Mouse (Mus musculus) forebrain, embryonic 14.5 days (tissue): ENCODE measurements at regions not wholly inside any gene's neighbourhood (a gene's known extent, or its start where the extent isn't known, plus 50 kb on each side); places are given as distances from the start of the nearest gene placed in this dataset.

Source experiments
- ATAC-seq: fragments of 200-750 bp; cut with Nextera tagmentation; 2 replicates; pipeline ENCODE4 v1.8.0; 2017; ENCODE audit warnings: mild to moderate bottlenecking, moderate library complexity
- DNase-seq: peaks from one replicate; pipeline ENCODE4 v3.0.0-alpha.2; 2015; ENCODE audit warnings: low spot score
- H3K27ac ChIP-seq: fragments of 300-500 bp; sonication (generic); 2 replicates; pipeline ENCODE4 v1.5.1; 2014; ENCODE audit warnings: low read depth, mild to moderate bottlenecking, control low read depth, low read length, moderate library complexity
- H3K27me3 ChIP-seq: fragments of 300-500 bp; sonication (generic); replicated peaks from 2 replicates; pipeline ENCODE4 v1.6.1; 2014; ENCODE audit warnings: low read length, control low read depth, mixed read lengths; ENCODE audit not compliant: control insufficient read depth, insufficient read depth
- H3K36me3 ChIP-seq: fragments of 300-500 bp; sonication (generic); 2 replicates; pipeline ENCODE4 v1.6.1; 2014; ENCODE audit warnings: low read length, control low read depth; ENCODE audit not compliant: control insufficient read depth, insufficient read depth
- H3K4me1 ChIP-seq: fragments of 300-500 bp; sonication (generic); 2 replicates; pipeline ENCODE4 v1.6.1; 2014; ENCODE audit warnings: antibody characterized with exemption, low read length, control low read depth; ENCODE audit not compliant: control insufficient read depth, insufficient read depth
- H3K4me2 ChIP-seq: fragments of 300-500 bp; sonication (generic); 2 replicates; pipeline ENCODE4 v1.6.1; 2014; ENCODE audit warnings: mild to moderate bottlenecking, control low read depth, low read length
- H3K4me3 ChIP-seq: fragments of 300-500 bp; sonication (generic); 2 replicates; pipeline ENCODE4 v1.5.1; 2014; ENCODE audit warnings: low read depth, low read length, control low read depth
- H3K9ac ChIP-seq: fragments of 300-500 bp; sonication (generic); 2 replicates; pipeline ENCODE4 v1.6.1; 2014; ENCODE audit warnings: mild to moderate bottlenecking, low read length, control low read depth, moderate library complexity
- H3K9me3 ChIP-seq: fragments of 300-500 bp; sonication (generic); replicated peaks from 2 replicates; pipeline ENCODE4 v1.6.1; 2016; ENCODE audit warnings: low read length, control low read depth, mixed read lengths; ENCODE audit not compliant: control insufficient read depth
- WGBS: fragments of 180-500 bp; shearing (Covaris S2); extraction: QIAGEN DNeasy Blood & Tissue Kit; methylation state at CpG from one replicate; pipeline ENCODE4 v1.1.7; 2014; 5-methylcytosine and 5-hydroxymethylcytosine counted together

GRCm38 (mm10) chr15:62954889-62955288 lies 890.1 kb downstream of the Gsdmc2 start:
- H3K4me2 ChIP-seq, result no peak overlapping the region
- ATAC-seq (no peak), DNase-seq (no peak)
- H3K27ac ChIP-seq, result no peak overlapping the region
- H3K9ac ChIP-seq, result no peak overlapping the region
- no peaks in the 10 kb centered on the region for H3K27me3 ChIP-seq
- WGBS, result 90% methylated on average over 1 of the region's 1 CpGs
- H3K4me3 ChIP-seq, result no peak overlapping the region
- H3K9me3 ChIP-seq, result no peaks in the 10 kb centered on the region
- H3K36me3 ChIP-seq, result no peaks in the 10 kb centered on the region
- H3K4me1 ChIP-seq, result no peaks in the 10 kb centered on the region

DNA sequence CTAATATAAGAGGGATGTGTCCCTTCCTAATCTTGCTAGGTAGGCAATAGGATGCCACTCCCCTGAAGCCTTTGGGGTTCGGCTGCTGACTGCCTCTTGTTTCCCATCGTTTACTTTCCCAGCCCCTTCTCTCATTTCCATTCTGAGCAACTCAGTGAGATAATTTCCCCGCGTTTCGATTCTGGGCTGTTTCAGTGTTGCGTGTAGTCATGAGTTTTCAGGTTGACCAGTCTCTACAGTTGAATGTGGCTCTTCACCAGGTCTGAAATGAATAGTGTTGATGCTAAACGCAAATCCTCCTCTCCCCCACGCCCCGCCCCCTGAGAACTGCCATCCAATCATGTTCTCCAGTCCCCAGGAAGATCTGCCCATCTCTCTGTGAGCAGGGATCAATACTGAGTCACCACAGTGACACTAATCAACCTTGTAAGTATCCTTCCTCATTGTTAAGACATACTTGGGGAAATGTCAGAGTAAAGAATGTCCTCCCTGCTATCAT lies 890.6 kb downstream of the Gsdmc2 start:
- H3K4me2 ChIP-seq, result no peak overlapping the region
- WGBS, result 73% methylated on average over 9 of the region's 9 CpGs
- no peaks in the 10 kb centered on the region for H3K4me1 ChIP-seq
- no peaks in the 10 kb centered on the region for H3K9me3 ChIP-seq
- no peak overlapping the region for H3K4me3 ChIP-seq
- no peak overlapping the region for H3K9ac ChIP-seq
- no peaks in the 10 kb centered on the region for H3K27me3 ChIP-seq
- no peak overlapping the region for H3K27ac ChIP-seq
- no peak for ATAC-seq
- DNase-seq, result no peak
- H3K36me3 ChIP-seq, result no peaks in the 10 kb centered on the region

- 73% methylated on average over 6 of the region's 6 CpGs for WGBS
- DNase-seq, result peak; percentile 58
Observed at GRCm38 (mm10) chr15:62953215-62953941, 891.6 kb downstream of the Gsdmc2 start.

GRCm38 (mm10) chr15:62952487-62953214 lies 892.3 kb downstream of the Gsdmc2 start:
- no peaks in the 10 kb centered on the region for H3K4me1 ChIP-seq
- no peak overlapping the region for H3K9ac ChIP-seq
- ATAC-seq (no peak), DNase-seq (peak; percentile 6)
- H3K27me3 ChIP-seq, result no peaks in the 10 kb centered on the region
- no peak overlapping the region for H3K4me3 ChIP-seq
- 48% methylated on average over 5 of the region's 5 CpGs for WGBS
- H3K27ac ChIP-seq, result no peak overlapping the region
- H3K4me2 ChIP-seq, result no peak overlapping the region
- no peaks in the 10 kb centered on the region for H3K36me3 ChIP-seq
- no peaks in the 10 kb centered on the region for H3K9me3 ChIP-seq

More at GRCm38 (mm10) chr15:62953215-62953941, 891.6 kb downstream of the Gsdmc2 start:
- H3K36me3 ChIP-seq, result no peaks in the 10 kb centered on the region
- no peak overlapping the region for H3K4me3 ChIP-seq
- H3K9ac ChIP-seq, result no peak overlapping the region
- no peak overlapping the region for H3K4me2 ChIP-seq
- ATAC-seq, result peak; percentile 70; the same call in 1 of the 2 replicates
- H3K4me1 ChIP-seq, result no peaks in the 10 kb centered on the region
- no peaks in the 10 kb centered on the region for H3K27me3 ChIP-seq
- H3K9me3 ChIP-seq, result no peaks in the 10 kb centered on the region
- no peak overlapping the region for H3K27ac ChIP-seq

- Histone ChIP-seq H3K4me2 (no peak overlapping the region), H3K27ac (no peak overlapping the region), H3K27me3 (no peaks in the 10 kb centered on the region), H3K4me1 (no peaks in the 10 kb centered on the region), H3K4me3 (no peak overlapping the region), H3K9ac (no peak overlapping the region), H3K9me3 (no peaks in the 10 kb centered on the region), H3K36me3 (no peaks in the 10 kb centered on the region)
- WGBS, result 88% methylated on average over 2 of the region's 2 CpGs
- ATAC-seq, result no peak
- no peak for DNase-seq
Observed at GRCm38 (mm10) chr15:62939416-62939815, 905.6 kb downstream of the Gsdmc2 start.

GRCm38 (mm10) chr15:62937756-62938155 lies 907.2 kb downstream of the Gsdmc2 start:
- H3K9ac ChIP-seq, result no peak overlapping the region
- no peak for ATAC-seq
- H3K27me3 ChIP-seq, result no peaks in the 10 kb centered on the region
- 95% methylated on average over 4 of the region's 4 CpGs for WGBS
- H3K4me2 ChIP-seq, result no peak overlapping the region
- H3K27ac ChIP-seq, result no peak overlapping the region
- no peaks in the 10 kb centered on the region for H3K36me3 ChIP-seq
- H3K4me1 ChIP-seq, result no peaks in the 10 kb centered on the region
- H3K9me3 ChIP-seq, result no peaks in the 10 kb centered on the region
- DNase-seq, result no peak
- no peak overlapping the region for H3K4me3 ChIP-seq

GRCm38 (mm10) chr15:62934522-62935189 lies 910.3 kb downstream of the Gsdmc2 start:
- Histone ChIP-seq H3K4me2 (no peak overlapping the region), H3K4me3 (no peak overlapping the region), H3K4me1 (no peaks in the 10 kb centered on the region), H3K36me3 (no peaks in the 10 kb centered on the region), H3K27ac (no peak overlapping the region), H3K9me3 (no peaks in the 10 kb centered on the region), H3K9ac (no peak overlapping the region), H3K27me3 (no peaks in the 10 kb centered on the region)
- DNase-seq (peak; percentile 29), ATAC-seq (no peak)

DNA sequence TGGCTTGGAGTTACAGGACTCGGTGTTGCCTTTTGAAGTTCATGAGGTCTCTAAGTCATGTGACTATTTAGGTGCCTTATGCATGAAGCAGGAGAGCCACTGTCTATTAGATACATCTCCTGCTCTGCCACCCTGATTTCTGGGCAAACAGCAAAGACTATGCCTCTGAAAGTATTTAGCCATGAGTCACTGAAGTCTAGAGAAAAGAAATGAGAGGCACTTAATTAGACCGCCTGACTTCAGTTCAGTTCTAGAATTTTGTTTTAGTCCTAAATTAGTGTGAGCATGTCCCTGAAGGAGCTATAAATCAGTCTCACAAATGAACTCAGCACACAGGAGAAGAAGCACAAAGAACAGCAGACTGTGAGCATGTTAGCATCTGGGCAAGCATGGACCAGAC lies 924.5 kb downstream of the Gsdmc2 start:
- Histone ChIP-seq H3K9ac (no peak overlapping the region), H3K9me3 (no peaks in the 10 kb centered on the region), H3K4me2 (no peak overlapping the region), H3K27me3 (no peaks in the 10 kb centered on the region), H3K4me1 (no peaks in the 10 kb centered on the region), H3K27ac (no peak overlapping the region), H3K36me3 (no peaks in the 10 kb centered on the region), H3K4me3 (no peak overlapping the region)
- WGBS, result 86% methylated on average over 2 of the region's 2 CpGs
- no peak for DNase-seq
- no peak for ATAC-seq

DNA sequence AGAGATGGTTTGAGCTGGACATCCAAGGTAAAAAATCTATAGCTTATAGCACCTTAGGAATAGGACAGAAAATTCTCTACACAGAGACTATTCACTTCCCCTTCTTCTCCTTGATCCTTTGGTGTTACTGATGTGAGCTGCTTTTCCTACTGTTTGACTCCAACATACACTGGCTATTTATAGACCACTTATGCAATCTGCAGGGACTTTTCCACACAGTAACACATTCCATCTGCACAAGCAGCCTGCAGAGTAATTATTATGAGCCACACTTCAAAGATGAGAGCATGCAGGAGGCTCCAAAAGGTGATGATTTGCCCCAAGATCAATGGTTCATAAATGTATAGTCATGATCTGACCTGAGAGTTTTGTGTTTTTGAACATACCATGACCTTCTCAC lies 925.7 kb downstream of the Gsdmc2 start:
- H3K4me1 ChIP-seq, result no peaks in the 10 kb centered on the region
- no peak overlapping the region for H3K4me2 ChIP-seq
- ATAC-seq (no peak), DNase-seq (no peak)
- no peak overlapping the region for H3K27ac ChIP-seq
- no peak overlapping the region for H3K4me3 ChIP-seq
- no peak overlapping the region for H3K9ac ChIP-seq
- no peaks in the 10 kb centered on the region for H3K9me3 ChIP-seq
- no peaks in the 10 kb centered on the region for H3K27me3 ChIP-seq
- no peaks in the 10 kb centered on the region for H3K36me3 ChIP-seq
